Mouse (Mus musculus) hindbrain, embryonic 14.5 days (tissue): ENCODE results near the gene Yipf7. TPM values are rescaled to one million over a fixed set of nuclear protein-coding genes. Genes with fewer than 3 reads are reported as not detected.

ENCODE experiments used
- ATAC-seq: fragments of 200-750 bp; cut with Nextera tagmentation; 2 replicates; pipeline ENCODE4 v1.8.0; 2017; ENCODE audit warnings: moderate number of reproducible peaks, mild to moderate bottlenecking, moderate TSS enrichment, moderate library complexity; ENCODE audit not compliant: low FRiP score
- DNase-seq: peaks from one replicate; pipeline ENCODE4 v3.0.0-alpha.2; 2015; ENCODE audit warnings: low spot score
- H3K27ac ChIP-seq: fragments of 300-500 bp; sonication (generic); 2 replicates; pipeline ENCODE4 v1.5.1; 2014; ENCODE audit warnings: mild to moderate bottlenecking, moderate library complexity
- H3K27me3 ChIP-seq: fragments of 300-500 bp; sonication (generic); 2 replicates; pipeline ENCODE4 v1.6.1; 2014; ENCODE audit warnings: mild to moderate bottlenecking, low read length, mixed read lengths; ENCODE audit not compliant: control insufficient read depth, insufficient read depth
- H3K36me3 ChIP-seq: fragments of 300-500 bp; sonication (generic); replicated peaks from 2 replicates; pipeline ENCODE4 v1.6.1; 2014; ENCODE audit not compliant: control insufficient read depth, insufficient read depth
- H3K4me1 ChIP-seq: fragments of 300-500 bp; sonication (generic); replicated peaks from 2 replicates; pipeline ENCODE4 v1.6.1; 2014; ENCODE audit warnings: antibody characterized with exemption, low read length, mixed read lengths; ENCODE audit not compliant: control insufficient read depth, insufficient read depth
- H3K4me2 ChIP-seq: fragments of 300-500 bp; sonication (generic); replicated peaks from 2 replicates; pipeline ENCODE4 v1.6.1; 2014; ENCODE audit warnings: mild to moderate bottlenecking, moderate library complexity
- H3K4me3 ChIP-seq: fragments of 300-500 bp; sonication (generic); replicated peaks from 2 replicates; pipeline ENCODE4 v1.5.1; 2014; ENCODE audit warnings: mild to moderate bottlenecking, low read length
- H3K9ac ChIP-seq: fragments of 300-500 bp; sonication (generic); 2 replicates; pipeline ENCODE4 v1.6.1; 2014
- H3K9me3 ChIP-seq: fragments of 300-500 bp; sonication (generic); 2 replicates; pipeline ENCODE4 v1.6.1; 2016; ENCODE audit warnings: low read length; ENCODE audit not compliant: control insufficient read depth
- WGBS: fragments of 180-500 bp; shearing (Covaris S2); extraction: QIAGEN DNeasy Blood & Tissue Kit; methylation state at CpG from one replicate; pipeline ENCODE4 v1.1.7; 2014; 5-methylcytosine and 5-hydroxymethylcytosine counted together
- polyA plus RNA-seq: library from polyadenylated mRNA; unstranded; fragments of >200 nt; fragmentation: Nextera tagmentation; extraction: Ambion mirVana; gene quantifications from 2 replicates; pipeline ENCODE4 v1.2.1, GENCODE M21; 2014

The Yipf7 gene
- polyA plus RNA-seq, 1 experiment from 2014 or later = not detected

GRCm38 (mm10) chr5:69512203-69512602 is 30.2 kb downstream of the Yipf7 start:
- Histone ChIP-seq H3K9me3 (no peaks in the 10 kb centered on the region), H3K27ac (no peak overlapping the region), H3K36me3 (no peaks in the 10 kb centered on the region), H3K4me3 (no peak overlapping the region), H3K9ac (no peak overlapping the region), H3K27me3 (no peaks in the 10 kb centered on the region), H3K4me1 (no peaks in the 10 kb centered on the region), H3K4me2 (no peak overlapping the region)
- no peak for ATAC-seq
- no peak for DNase-seq
- 78% methylated on average over 4 of the region's 4 CpGs for WGBS

DNA sequence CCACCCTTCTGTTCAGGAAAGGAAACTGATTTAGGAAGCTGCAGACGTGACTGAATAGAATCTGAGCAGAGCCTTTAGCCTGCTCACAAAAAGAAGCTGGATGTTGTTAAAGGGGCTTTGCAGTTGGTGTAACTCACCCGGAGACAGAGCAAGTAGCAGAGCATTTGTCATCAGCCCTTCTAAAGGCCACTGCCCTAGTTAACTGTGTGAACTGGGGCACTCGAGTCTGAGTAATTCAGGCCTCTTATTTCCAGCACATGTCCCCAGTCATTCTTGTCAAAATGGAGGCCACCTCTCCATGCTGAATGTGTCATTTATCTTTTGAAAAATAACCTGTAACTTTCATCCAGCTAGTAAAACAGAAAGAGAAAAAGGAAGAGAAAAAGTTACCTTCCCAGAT is 30.8 kb downstream of the Yipf7 start:
- Histone ChIP-seq H3K4me3 (no peak overlapping the region), H3K4me1 (no peaks in the 10 kb centered on the region), H3K9me3 (no peaks in the 10 kb centered on the region), H3K27me3 (no peaks in the 10 kb centered on the region), H3K9ac (no peak overlapping the region), H3K36me3 (no peaks in the 10 kb centered on the region), H3K4me2 (no peak overlapping the region), H3K27ac (no peak overlapping the region)
- WGBS = 43% methylated on average over 3 of the region's 3 CpGs
- DNase-seq (no peak), ATAC-seq (no peak)

- ATAC-seq = no peak
Observed at GRCm38 (mm10) chr5:69507045-69507444, 35.4 kb downstream of the Yipf7 start.

GRCm38 (mm10) chr5:69489046-69489445 is 53.4 kb downstream of the Yipf7 start:
- Histone ChIP-seq H3K27ac (no peak overlapping the region), H3K9me3 (no peaks in the 10 kb centered on the region), H3K36me3 (no peaks in the 10 kb centered on the region), H3K27me3 (no peaks in the 10 kb centered on the region), H3K4me2 (no peak overlapping the region), H3K9ac (no peak overlapping the region), H3K4me1 (no peaks in the 10 kb centered on the region), H3K4me3 (no peak overlapping the region)
- DNase-seq (no peak), ATAC-seq (no peak)

More at GRCm38 (mm10) chr5:69507045-69507444, 35.4 kb downstream of the Yipf7 start:
- Histone ChIP-seq H3K4me1 (no peaks in the 10 kb centered on the region), H3K4me3 (no peak overlapping the region), H3K4me2 (no peak overlapping the region), H3K9ac (no peak overlapping the region), H3K27me3 (no peaks in the 10 kb centered on the region), H3K9me3 (no peaks in the 10 kb centered on the region), H3K36me3 (no peaks in the 10 kb centered on the region), H3K27ac (no peak overlapping the region)
- 92% methylated on average over 3 of the region's 3 CpGs for WGBS
- DNase-seq = no peak

DNA sequence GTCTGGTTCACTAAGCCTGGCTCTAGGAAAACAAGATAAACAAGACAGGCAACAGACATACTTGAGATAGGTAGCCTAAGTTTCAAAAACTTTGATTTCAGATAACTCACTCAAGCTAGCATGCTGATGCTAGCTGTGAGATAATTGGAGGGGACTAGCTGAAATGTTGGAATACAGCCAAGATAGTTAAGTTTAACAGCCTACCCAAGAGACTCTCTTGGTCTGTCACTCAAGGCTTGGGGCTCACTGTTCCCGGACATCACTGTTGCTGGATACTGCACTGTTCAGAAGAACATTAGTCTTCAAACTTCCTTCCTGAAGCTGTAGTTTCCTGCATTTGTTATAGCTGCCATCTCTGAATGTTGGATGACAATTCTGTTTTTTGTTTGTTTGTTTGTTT is 74.9 kb downstream of the Yipf7 start:
- no peaks in the 10 kb centered on the region for H3K27me3 ChIP-seq
- DNase-seq = no peak
- 56% methylated on average over 1 of the region's 1 CpGs for WGBS
- no peak for ATAC-seq
- no peaks in the 10 kb centered on the region for H3K4me1 ChIP-seq
- no peak overlapping the region for H3K4me3 ChIP-seq
- no peaks in the 10 kb centered on the region for H3K9me3 ChIP-seq
- H3K9ac ChIP-seq = no peak overlapping the region
- no peak overlapping the region for H3K4me2 ChIP-seq
- H3K36me3 ChIP-seq = no peaks in the 10 kb centered on the region
- no peak overlapping the region for H3K27ac ChIP-seq

Other genes starting within 250 kb of the Yipf7 start
- 25.4 and 28.1 TPM in 2 replicates for gene Kctd8, start 201.0 kb downstream of the Yipf7 start, polyA plus RNA-seq
- gene Guf1, start 14.3 kb upstream of the Yipf7 start, polyA plus RNA-seq = 45.0 and 50.3 TPM in 2 replicates
- gene Gnpda2, start 49.7 kb upstream of the Yipf7 start, polyA plus RNA-seq = 37.3 and 37.5 TPM in 2 replicates